Mouse (Mus musculus) midbrain, embryonic 15.5 days (tissue): ENCODE results near the gene Rdh11. TPM values are rescaled to one million over a fixed set of nuclear protein-coding genes. Genes with fewer than 3 reads are reported as not detected.
A peak's percentile ranks its signal among the peaks of the same experiment; 100 is the strongest.

ENCODE experiments used
- ATAC-seq: fragments of 200-750 bp; cut with Nextera tagmentation; replicated peaks from 2 replicates; pipeline ENCODE4 v1.8.0; 2017; ENCODE audit warnings: moderate TSS enrichment
- H3K27ac ChIP-seq: fragments of 300-500 bp; sonication (generic); 2 replicates; pipeline ENCODE4 v1.5.1; 2015; ENCODE audit warnings: mild to moderate bottlenecking, inconsistent platforms
- H3K27me3 ChIP-seq: fragments of 300-500 bp; sonication (generic); replicated peaks from 2 replicates; pipeline ENCODE4 v1.6.1; 2015; ENCODE audit warnings: inconsistent platforms
- H3K36me3 ChIP-seq: fragments of 300-500 bp; sonication (generic); replicated peaks from 2 replicates; pipeline ENCODE4 v1.6.1; 2015; ENCODE audit warnings: inconsistent platforms
- H3K4me1 ChIP-seq: fragments of 300-500 bp; sonication (generic); 2 replicates; pipeline ENCODE4 v1.6.1; 2015; ENCODE audit warnings: inconsistent platforms
- H3K4me2 ChIP-seq: fragments of 300-500 bp; sonication (generic); 2 replicates; pipeline ENCODE4 v1.6.1; 2015; ENCODE audit warnings: inconsistent platforms, mild to moderate bottlenecking, moderate library complexity
- H3K4me3 ChIP-seq: fragments of 300-500 bp; sonication (generic); 2 replicates; pipeline ENCODE4 v1.5.1; 2015; ENCODE audit warnings: mild to moderate bottlenecking, inconsistent platforms
- H3K9ac ChIP-seq: fragments of 300-500 bp; sonication (generic); 2 replicates; pipeline ENCODE4 v1.6.1; 2015; ENCODE audit warnings: mild to moderate bottlenecking, inconsistent platforms
- H3K9me3 ChIP-seq: fragments of 300-500 bp; sonication (generic); 2 replicates; pipeline ENCODE4 v1.6.1; 2016; ENCODE audit warnings: inconsistent platforms
- WGBS: fragments of 180-500 bp; shearing (Covaris S2); methylation state at CpG from one replicate; pipeline ENCODE4 v1.1.7; 2015; ENCODE audit warnings: mixed read lengths; 5-methylcytosine and 5-hydroxymethylcytosine counted together
- polyA plus RNA-seq: library from polyadenylated mRNA; unstranded; fragments of >200 nt; fragmentation: Nextera tagmentation; extraction: Ambion mirVana; gene quantifications from 2 replicates; pipeline ENCODE4 v1.2.1, GENCODE M21; 2015

Gene Rdh11
- polyA plus RNA-seq, 1 experiment from 2014 or later = 31.0 TPM

DNA sequence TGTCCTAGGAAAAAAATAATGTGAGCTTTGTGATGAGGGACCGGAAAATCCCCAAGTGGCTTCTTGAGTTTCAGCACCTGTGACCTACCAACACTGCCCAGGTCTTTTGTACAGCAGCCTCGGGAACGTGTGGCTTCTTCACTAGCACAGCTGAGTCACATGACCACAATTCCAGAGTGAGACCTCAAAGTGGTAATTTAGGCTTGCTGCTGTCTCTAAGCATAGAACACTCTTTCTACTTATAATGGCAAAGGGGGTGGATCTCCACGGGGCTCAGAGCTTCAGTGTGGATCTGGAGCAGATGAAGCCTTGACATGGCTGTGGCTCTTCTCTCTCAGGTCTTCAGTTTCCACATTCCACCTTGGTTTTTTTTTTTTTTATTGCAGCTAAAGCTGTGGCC, 57.0 kb downstream of the Rdh11 start:
- Histone ChIP-seq H3K4me1 (peaks cover 19% of the 10 kb centered on the region; the same call in 1 of the 2 replicates), H3K4me3 (no peak overlapping the region), H3K27me3 (peaks cover 18% of the 10 kb centered on the region; the same call in 1 of the 2 replicates), H3K9ac (no peak overlapping the region), H3K27ac (no peak overlapping the region), H3K36me3 (no peaks in the 10 kb centered on the region), H3K4me2 (no peak overlapping the region), H3K9me3 (no peaks in the 10 kb centered on the region)
- WGBS = 37% methylated on average over 4 of the region's 4 CpGs
- ATAC-seq = no peak

DNA sequence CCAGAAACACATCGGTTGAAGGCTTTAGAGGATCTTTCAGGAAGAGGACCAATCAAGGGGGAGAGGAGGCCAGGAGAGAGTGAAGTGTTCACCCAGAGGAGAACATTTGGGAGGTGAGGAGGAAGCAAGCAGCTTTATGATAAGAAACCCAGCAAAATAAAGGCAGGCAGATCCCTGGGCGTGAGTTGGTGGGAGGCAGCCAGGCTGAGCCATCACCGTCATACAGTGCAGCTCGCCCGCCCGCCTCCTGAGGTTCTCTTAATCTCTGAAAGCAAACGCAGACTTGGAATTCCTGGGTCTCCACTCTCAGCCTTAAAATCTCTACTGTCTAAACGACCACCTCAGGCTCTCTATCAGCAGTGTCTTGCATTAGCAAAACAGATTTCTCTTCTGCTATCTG, 57.4 kb downstream of the Rdh11 start:
- no peak overlapping the region for H3K27ac ChIP-seq
- peaks cover 19% of the 10 kb centered on the region; the same call in 1 of the 2 replicates for H3K4me1 ChIP-seq
- H3K36me3 ChIP-seq = no peaks in the 10 kb centered on the region
- no peak overlapping the region for H3K4me3 ChIP-seq
- WGBS = 38% methylated on average over 8 of the region's 8 CpGs
- no peak for ATAC-seq
- H3K27me3 ChIP-seq = peaks cover 18% of the 10 kb centered on the region; the same call in 1 of the 2 replicates
- H3K9ac ChIP-seq = no peak overlapping the region
- no peaks in the 10 kb centered on the region for H3K9me3 ChIP-seq
- no peak overlapping the region for H3K4me2 ChIP-seq

DNA sequence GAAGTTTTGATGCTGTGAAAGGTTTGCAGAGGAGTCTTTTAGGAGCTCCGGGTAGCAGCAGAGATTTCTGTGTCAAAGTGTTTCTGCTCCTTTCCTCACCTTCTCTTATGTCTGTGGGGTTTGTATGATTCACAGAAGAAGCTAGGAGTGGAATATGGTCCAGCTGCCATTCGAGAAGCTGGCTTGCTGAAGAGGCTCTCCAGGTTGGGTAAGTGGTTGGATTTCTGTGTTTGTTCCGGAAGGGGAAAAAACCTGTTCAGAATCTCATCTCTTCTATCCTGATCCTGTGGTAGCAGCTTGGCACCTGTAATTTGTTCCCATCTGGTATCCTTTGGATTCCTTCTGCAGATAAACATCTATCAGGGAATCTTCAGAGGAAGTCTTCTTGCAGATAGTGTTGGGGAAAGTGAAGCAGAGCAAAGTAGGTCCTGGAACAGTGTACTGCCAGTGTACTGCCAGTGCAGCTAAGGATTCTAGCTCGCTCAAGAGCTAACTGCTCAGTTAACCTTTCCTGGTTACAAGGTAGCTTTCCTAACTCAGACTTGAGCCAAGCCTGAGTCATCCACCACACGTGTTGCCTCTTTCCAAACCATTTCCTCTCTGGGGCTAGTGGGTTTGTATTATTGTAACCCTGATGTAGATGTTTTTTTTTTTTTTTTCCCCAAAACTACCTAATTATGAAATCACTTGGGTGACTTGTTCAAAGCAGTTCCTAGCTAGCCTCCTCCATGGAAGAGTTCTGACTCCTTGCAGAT, 60.2 kb downstream of the Rdh11 start:
- Histone ChIP-seq H3K4me3 (peak overlapping the region; percentile 63), H3K27me3 (peaks cover 18% of the 10 kb centered on the region; the same call in 1 of the 2 replicates), H3K9me3 (no peaks in the 10 kb centered on the region), H3K36me3 (no peaks in the 10 kb centered on the region), H3K4me2 (peak overlapping the region; percentile 82), H3K27ac (peak overlapping the region; percentile 41; the same call in 1 of the 2 replicates), H3K4me1 (peaks cover 19% of the 10 kb centered on the region; the same call in 1 of the 2 replicates), H3K9ac (peak overlapping the region; percentile 55)
- ATAC-seq = no peak
- WGBS = 31% methylated on average over 5 of the region's 5 CpGs

DNA sequence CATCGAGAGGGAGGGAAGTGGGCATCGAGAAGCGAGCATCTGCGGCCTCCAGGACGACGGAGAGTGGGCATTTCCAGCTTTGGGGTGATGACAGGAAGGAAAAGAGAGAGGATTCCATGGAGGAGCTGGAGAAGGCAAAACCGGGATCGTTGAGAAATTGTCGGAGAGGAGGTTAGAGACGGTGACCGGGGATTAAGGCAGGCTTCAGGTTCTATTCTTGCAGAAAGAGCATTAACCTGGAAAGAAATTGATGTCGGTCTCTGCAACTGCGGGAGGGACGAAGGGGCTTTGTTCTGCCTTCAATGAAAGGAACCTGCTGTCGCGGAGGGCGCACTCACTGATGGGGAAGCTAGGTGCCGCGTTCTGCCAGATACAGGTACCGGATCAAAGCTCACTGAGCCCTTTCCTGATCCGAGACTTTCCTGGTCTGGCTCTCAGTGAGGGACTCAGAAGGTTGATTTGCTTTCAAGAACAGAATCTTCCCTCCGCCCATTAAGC, 60.9 kb downstream of the Rdh11 start:
- peaks cover 19% of the 10 kb centered on the region; the same call in 1 of the 2 replicates for H3K4me1 ChIP-seq
- H3K9ac ChIP-seq = peak overlapping the region; percentile 55
- H3K4me2 ChIP-seq = peak overlapping the region; percentile 82
- H3K36me3 ChIP-seq = no peaks in the 10 kb centered on the region
- WGBS = under 1% methylated on average over 22 of the region's 22 CpGs
- ATAC-seq = peak; percentile 63; the same call in 1 of the 2 replicates
- peaks cover 18% of the 10 kb centered on the region; the same call in 1 of the 2 replicates for H3K27me3 ChIP-seq
- peak overlapping the region; percentile 41 for H3K27ac ChIP-seq
- H3K9me3 ChIP-seq = no peaks in the 10 kb centered on the region
- peak overlapping the region; percentile 63 for H3K4me3 ChIP-seq

DNA sequence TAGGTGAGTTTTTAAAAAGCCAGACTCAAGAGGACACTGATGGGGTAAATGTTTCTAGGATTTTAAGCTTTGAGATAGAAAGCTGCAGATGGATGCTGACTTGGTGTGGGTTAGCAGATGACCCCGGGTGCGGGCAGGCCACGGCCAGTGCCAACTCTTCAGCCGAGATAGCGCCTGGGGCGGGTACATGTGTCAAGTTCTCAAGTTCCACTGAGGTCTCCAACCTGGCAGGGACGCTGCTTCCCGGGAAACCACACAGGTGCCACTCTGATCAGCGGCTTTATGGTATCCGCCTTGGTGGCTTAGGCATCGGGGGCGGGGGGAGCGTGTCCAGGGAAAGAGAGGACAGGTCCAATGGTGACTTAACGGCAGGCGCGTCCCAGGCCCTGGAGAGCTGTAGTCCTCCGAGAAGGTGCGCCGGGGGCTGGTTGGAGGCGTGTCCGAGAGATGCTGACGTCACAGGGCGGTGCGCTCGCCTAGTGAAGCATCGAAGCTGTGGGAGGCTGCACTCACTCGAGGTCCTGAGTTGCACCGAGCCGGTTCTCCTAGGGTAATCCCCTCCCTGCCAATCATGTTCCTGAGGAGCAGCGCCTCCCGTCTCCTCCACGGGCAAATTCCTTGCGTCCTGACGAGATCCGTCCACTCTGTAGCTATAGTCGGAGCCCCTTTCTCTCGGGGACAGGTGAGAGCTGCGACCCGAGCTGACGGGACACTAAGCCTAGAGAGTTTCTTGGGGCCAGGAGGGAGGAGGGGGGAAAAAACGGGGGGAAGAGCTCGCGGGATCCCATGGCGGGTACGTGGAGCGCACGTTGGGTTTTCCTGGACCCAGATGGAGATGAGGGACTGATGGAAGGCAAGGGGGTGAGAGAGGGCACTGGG, 61.6 kb downstream of the Rdh11 start, which contains the start of gene Arg2:
Gene Arg2 (plus strand): TSS at position 479 of the 879 bp plus-strand sequence.
- Histone ChIP-seq H3K9me3 (no peaks in the 10 kb centered on the region), H3K4me2 (peak within 1 kb of the TSS; percentile 82), H3K27ac (peak within 1 kb of the TSS; percentile 41), H3K4me1 (peaks cover 19% of the 10 kb centered on the region; the same call in 1 of the 2 replicates), H3K9ac (peak within 1 kb of the TSS; percentile 55), H3K36me3 (no peaks in the 10 kb centered on the region), H3K4me3 (peak within 1 kb of the TSS; percentile 63), H3K27me3 (peaks cover 18% of the 10 kb centered on the region; the same call in 1 of the 2 replicates)
- peak; percentile 98 for ATAC-seq
- WGBS = under 1% methylated on average over 47 of the region's 47 CpGs

Other genes starting within 250 kb of the Rdh11 start
- gene Tmem229b, start 184.7 kb downstream of the Rdh11 start, polyA plus RNA-seq = 82.0 and 82.1 TPM in 2 replicates
- 3.3 and 3.7 TPM in 2 replicates for gene Plekhh1, start 163.1 kb downstream of the Rdh11 start, polyA plus RNA-seq
- gene Pigh, start 102.6 kb downstream of the Rdh11 start, polyA plus RNA-seq = 21.7 and 22.9 TPM in 2 replicates
- 28.5 and 29.6 TPM in 2 replicates for gene Arg2, start 61.5 kb downstream of the Rdh11 start, polyA plus RNA-seq
- gene Vti1b, start 19.6 kb downstream of the Rdh11 start, polyA plus RNA-seq = 219 and 223 TPM in 2 replicates
- 0.93 and 1.2 TPM in 2 replicates for gene Rdh12, start 16.6 kb upstream of the Rdh11 start, polyA plus RNA-seq
- 9.5 and 12.2 TPM in 2 replicates for gene Zfyve26, start 104.0 kb upstream of the Rdh11 start, polyA plus RNA-seq
- gene Rad51b, start 105.0 kb upstream of the Rdh11 start, polyA plus RNA-seq = 1.3 and 1.4 TPM in 2 replicates